Mouse (Mus musculus) spleen, adult 2 months (tissue): ENCODE data around the gene Rnf114. TPM values are rescaled to one million over a fixed set of nuclear protein-coding genes. Genes with fewer than 3 reads are reported as not detected.
A peak's percentile ranks its signal among the peaks of the same experiment; 100 is the strongest.

ENCODE experiments used
- DNase-seq, 2 experiments: peaks; one replicate each; pipeline versions ENCODE4 v3.0.0 to v3.0.0-alpha.2; 2012 to 2021; ENCODE audit warnings: low spot score in 2 of 2, low read depth in 1 of 2
- H3K27ac ChIP-seq: fragments of 200-500 bp; 2 replicates; pipeline ENCODE4 v1.5.1; 2012; ENCODE audit warnings: low read length, inconsistent platforms; ENCODE audit not compliant: insufficient read depth
- H3K27me3 ChIP-seq: fragments of 200-500 bp; 2 replicates; pipeline ENCODE4 v1.6.1; 2012; ENCODE audit warnings: mild to moderate bottlenecking, moderate library complexity, low read length, inconsistent platforms; ENCODE audit not compliant: control insufficient read depth, insufficient read depth
- H3K36me3 ChIP-seq: fragments of 200-500 bp; 2 replicates; pipeline ENCODE4 v1.6.1; 2012; ENCODE audit warnings: mild to moderate bottlenecking, low read length, inconsistent platforms; ENCODE audit not compliant: control insufficient read depth, insufficient read depth
- H3K4me1 ChIP-seq: fragments of 200-500 bp; 2 replicates; pipeline ENCODE4 v1.6.1; 2011; ENCODE audit warnings: inconsistent platforms; ENCODE audit not compliant: control insufficient read depth, insufficient read depth, insufficient read length
- H3K4me3 ChIP-seq: fragments of 200-500 bp; 2 replicates; pipeline ENCODE4 v1.5.1; 2011; ENCODE audit warnings: mild to moderate bottlenecking, inconsistent platforms; ENCODE audit not compliant: insufficient read depth, insufficient read length; ENCODE audit errors: extremely low read depth
- CTCF ChIP-seq: fragments of 200-500 bp; IDR thresholded peaks from 2 replicates; pipeline ENCODE4 v1.5.1; 2011; ENCODE audit warnings: mild to moderate bottlenecking, inconsistent platforms; ENCODE audit not compliant: insufficient read depth, insufficient read length, insufficient replicate concordance; ENCODE audit errors: extremely low read depth
- POLR2A ChIP-seq: fragments of 200-500 bp; IDR thresholded peaks from 2 replicates; pipeline ENCODE4 v1.6.1; 2011; ENCODE audit warnings: low read depth, low read length, inconsistent platforms
- WGBS: fragments of 180-500 bp; shearing (Covaris S2); methylation state at CpG from one replicate; pipeline ENCODE4 v1.1.7; 2018; 5-methylcytosine and 5-hydroxymethylcytosine counted together
- polyA plus RNA-seq: library from polyadenylated mRNA; depleted of rRNA; stranded (reverse); fragments of >200 nt; gene quantifications from 2 replicates; pipeline ENCODE4 v1.2.3, GENCODE M21; 2012

Gene Rnf114
- polyA plus RNA-seq, 1 experiment: 88.0 TPM

- Histone ChIP-seq H3K36me3 (peaks cover 9% of the 10 kb centered on the region; the same call in 1 of the 2 replicates), H3K4me3 (peak overlapping the region; percentile 93), H3K27me3 (no peaks in the 10 kb centered on the region), H3K27ac (peak overlapping the region; percentile 81), H3K4me1 (peaks cover 6% of the 10 kb centered on the region; the same call in 1 of the 2 replicates)
- peak; percentile 77 to 87 for DNase-seq
- TF ChIP-seq CTCF (no peak), POLR2A (peak; percentile 76)
- under 1% methylated on average over 84 of the region's 85 CpGs for WGBS
Observed at GRCm38 (mm10) chr2:167503253-167503895, 10.9 kb downstream of the Rnf114 start.

- Histone ChIP-seq H3K4me3 (peak overlapping the region; percentile 93), H3K27ac (peak overlapping the region; percentile 81), H3K4me1 (peaks cover 6% of the 10 kb centered on the region; the same call in 1 of the 2 replicates), H3K36me3 (peaks cover 13% of the 10 kb centered on the region), H3K27me3 (no peaks in the 10 kb centered on the region)
- DNase-seq: peak in 1 of 2 experiments; percentile 54
- TF ChIP-seq CTCF: no peak
- no peak for TF ChIP-seq POLR2A
- WGBS: under 1% methylated on average over 32 of the region's 32 CpGs
Observed at GRCm38 (mm10) chr2:167503896-167504349, 11.5 kb downstream of the Rnf114 start.

- H3K36me3 ChIP-seq: peaks cover 18% of the 10 kb centered on the region
- DNase-seq: peak in 1 of 2 experiments; percentile 68
- 7% methylated on average over 3 of the region's 3 CpGs for WGBS
- TF ChIP-seq CTCF (no peak), POLR2A (peak; percentile 12; the same call in 1 of the 2 replicates)
- peak overlapping the region; percentile 56; the same call in 1 of the 2 replicates for H3K4me3 ChIP-seq
- H3K27ac ChIP-seq: peak overlapping the region; percentile 93
- H3K27me3 ChIP-seq: no peaks in the 10 kb centered on the region
- peaks cover 7% of the 10 kb centered on the region; the same call in 1 of the 2 replicates for H3K4me1 ChIP-seq
Observed at GRCm38 (mm10) chr2:167505127-167505526, 12.7 kb downstream of the Rnf114 start.

- TF ChIP-seq CTCF: no peak
- no peak for TF ChIP-seq POLR2A
- H3K36me3 ChIP-seq: peaks cover 24% of the 10 kb centered on the region
- no peaks in the 10 kb centered on the region for H3K27me3 ChIP-seq
- no peak overlapping the region for H3K4me3 ChIP-seq
- no peak for DNase-seq
- 96% methylated on average over 10 of the region's 10 CpGs for WGBS
- peaks cover 11% of the 10 kb centered on the region; the same call in 1 of the 2 replicates for H3K4me1 ChIP-seq
- no peak overlapping the region for H3K27ac ChIP-seq
Observed at GRCm38 (mm10) chr2:167506546-167507260, 14.3 kb downstream of the Rnf114 start.

GRCm38 (mm10) chr2:167507719-167508385 lies 15.4 kb downstream of the Rnf114 start:
- Histone ChIP-seq H3K36me3 (peaks cover 35% of the 10 kb centered on the region), H3K27ac (no peak overlapping the region), H3K4me3 (no peak overlapping the region), H3K4me1 (peaks cover 7% of the 10 kb centered on the region; the same call in 1 of the 2 replicates), H3K27me3 (no peaks in the 10 kb centered on the region)
- no peak for DNase-seq
- TF ChIP-seq POLR2A (no peak), CTCF (no peak)
- 88% methylated on average over 3 of the region's 3 CpGs for WGBS

- Histone ChIP-seq H3K4me3 (no peak overlapping the region), H3K27ac (no peak overlapping the region), H3K4me1 (peaks cover 7% of the 10 kb centered on the region; the same call in 1 of the 2 replicates), H3K36me3 (peaks cover 41% of the 10 kb centered on the region), H3K27me3 (no peaks in the 10 kb centered on the region)
- 95% methylated on average over 4 of the region's 4 CpGs for WGBS
- TF ChIP-seq CTCF (no peak), POLR2A (no peak)
- no peak for DNase-seq
Observed at GRCm38 (mm10) chr2:167508569-167508968, 16.1 kb downstream of the Rnf114 start.

- Histone ChIP-seq H3K27me3 (no peaks in the 10 kb centered on the region), H3K36me3 (peaks cover 56% of the 10 kb centered on the region), H3K27ac (peak overlapping the region; percentile 7; the same call in 1 of the 2 replicates), H3K4me3 (no peak overlapping the region), H3K4me1 (peaks cover 5% of the 10 kb centered on the region; the same call in 1 of the 2 replicates)
- WGBS: 37% methylated on average over 3 of the region's 3 CpGs
- TF ChIP-seq CTCF (no peak), POLR2A (no peak)
- no peak for DNase-seq
Observed at GRCm38 (mm10) chr2:167510485-167510884, 18.0 kb downstream of the Rnf114 start.
